Mouse (Mus musculus): Measurements from ENCODE around the gene Shpk. TPM values are rescaled to one million over a fixed set of nuclear protein-coding genes. Genes with fewer than 3 reads are reported as not detected.

Gene Shpk
- polyA plus RNA-seq, 1 experiment from 2014 or later, result 0.76 TPM

GRCm38 (mm10) chr11:73176186-73176585, 23.1 kb upstream of the Shpk start:
- Histone ChIP-seq H3K4me3 (peak overlapping the region; percentile 81), H3K27ac (peak overlapping the region; percentile 78), H3K36me3 (peaks cover 18% of the 10 kb centered on the region), H3K4me2 (peak overlapping the region; percentile 74), H3K9ac (peak overlapping the region; percentile 94), H3K9me3 (replicated peaks) (no peaks in the 10 kb centered on the region), H3K4me1 (replicated peaks) (peaks cover 38% of the 10 kb centered on the region), H3K27me3 (no peaks in the 10 kb centered on the region)
- WGBS, result under 1% methylated on average over 15 of the region's 15 CpGs
- no peak for ATAC-seq (replicated peaks; ENCODE audit: insufficient number of reproducible peaks, insufficient read depth, low FRiP score, low read depth)

GRCm38 (mm10) chr11:73176608-73177508, 22.4 kb upstream of the Shpk start, which contains the start of the genes Emc6 and Tax1bp3:
Gene Emc6 (minus strand): TSS chr11:73177037.
Gene Tax1bp3 (plus strand): TSS chr11:73177083.
- peak within 1 kb of the TSS; percentile 77 for H3K4me2 ChIP-seq
- H3K4me3 ChIP-seq, result peak within 1 kb of the TSS; percentile 81
- H3K9ac ChIP-seq, result peak within 1 kb of the TSS; percentile 94
- peaks cover 18% of the 10 kb centered on the region for H3K36me3 ChIP-seq
- peaks cover 33% of the 10 kb centered on the region for H3K4me1 ChIP-seq (replicated peaks)
- peak within 1 kb of the TSS; percentile 98 for H3K27ac ChIP-seq
- ATAC-seq (replicated peaks; ENCODE audit: insufficient number of reproducible peaks, insufficient read depth, low FRiP score, low read depth), result peak; percentile 98
- H3K9me3 ChIP-seq (replicated peaks), result no peaks in the 10 kb centered on the region
- WGBS, result 0% methylated on average over 81 of the region's 81 CpGs
- no peaks in the 10 kb centered on the region for H3K27me3 ChIP-seq

- peaks cover 23% of the 10 kb centered on the region for H3K36me3 ChIP-seq
- peak overlapping the region; percentile 87 for H3K9ac ChIP-seq
- under 1% methylated on average over 28 of the region's 28 CpGs for WGBS
- H3K4me1 ChIP-seq (replicated peaks), result peaks cover 27% of the 10 kb centered on the region
- no peaks in the 10 kb centered on the region for H3K9me3 ChIP-seq (replicated peaks)
- ATAC-seq (replicated peaks; ENCODE audit: insufficient number of reproducible peaks, insufficient read depth, low FRiP score, low read depth), result peak; percentile 88
- H3K4me3 ChIP-seq, result peak overlapping the region; percentile 81
- H3K27me3 ChIP-seq, result no peaks in the 10 kb centered on the region
- H3K27ac ChIP-seq, result peak overlapping the region; percentile 98
- peak overlapping the region; percentile 77 for H3K4me2 ChIP-seq
These were observed 21.8 kb upstream of the Shpk start for GRCm38 (mm10) chr11:73177509-73177875.

- H3K27me3 ChIP-seq, result no peaks in the 10 kb centered on the region
- H3K4me3 ChIP-seq, result peak overlapping the region; percentile 81
- H3K36me3 ChIP-seq, result peaks cover 23% of the 10 kb centered on the region
- H3K4me2 ChIP-seq, result peak overlapping the region; percentile 77
- peak overlapping the region; percentile 87 for H3K9ac ChIP-seq
- 8% methylated on average over 2 of the region's 2 CpGs for WGBS
- peak overlapping the region; percentile 98 for H3K27ac ChIP-seq
- peaks cover 23% of the 10 kb centered on the region for H3K4me1 ChIP-seq (replicated peaks)
- H3K9me3 ChIP-seq (replicated peaks), result no peaks in the 10 kb centered on the region
- no peak for ATAC-seq (replicated peaks; ENCODE audit: insufficient number of reproducible peaks, insufficient read depth, low FRiP score, low read depth)
These were observed 21.4 kb upstream of the Shpk start for GRCm38 (mm10) chr11:73177895-73178294.

- no peak for ATAC-seq (replicated peaks; ENCODE audit: insufficient number of reproducible peaks, insufficient read depth, low FRiP score, low read depth)
- peaks cover 34% of the 10 kb centered on the region for H3K36me3 ChIP-seq
- H3K4me2 ChIP-seq, result no peak overlapping the region
- 86% methylated on average over 10 of the region's 10 CpGs for WGBS
- no peaks in the 10 kb centered on the region for H3K4me1 ChIP-seq (replicated peaks)
- H3K27me3 ChIP-seq, result no peaks in the 10 kb centered on the region
- H3K27ac ChIP-seq, result no peak overlapping the region
- no peaks in the 10 kb centered on the region for H3K9me3 ChIP-seq (replicated peaks)
- H3K9ac ChIP-seq, result no peak overlapping the region
- H3K4me3 ChIP-seq, result no peak overlapping the region
These were observed 13.2 kb upstream of the Shpk start for GRCm38 (mm10) chr11:73185872-73186615.

GRCm38 (mm10) chr11:73187231-73187630, 12.0 kb upstream of the Shpk start:
- Histone ChIP-seq H3K27ac (no peak overlapping the region), H3K36me3 (peaks cover 32% of the 10 kb centered on the region), H3K27me3 (no peaks in the 10 kb centered on the region), H3K4me2 (no peak overlapping the region), H3K4me3 (no peak overlapping the region), H3K4me1 (replicated peaks) (no peaks in the 10 kb centered on the region), H3K9ac (no peak overlapping the region), H3K9me3 (replicated peaks) (no peaks in the 10 kb centered on the region)
- WGBS, result 82% methylated on average over 6 of the region's 6 CpGs
- no peak for ATAC-seq (replicated peaks; ENCODE audit: insufficient number of reproducible peaks, insufficient read depth, low FRiP score, low read depth)

- Histone ChIP-seq H3K9ac (no peak overlapping the region), H3K9me3 (replicated peaks) (no peaks in the 10 kb centered on the region), H3K36me3 (peaks cover 13% of the 10 kb centered on the region), H3K4me1 (replicated peaks) (peaks cover 2% of the 10 kb centered on the region), H3K4me3 (no peak overlapping the region), H3K27me3 (no peaks in the 10 kb centered on the region), H3K4me2 (no peak overlapping the region), H3K27ac (no peak overlapping the region)
- 57% methylated on average over 6 of the region's 6 CpGs for WGBS
- no peak for ATAC-seq (replicated peaks; ENCODE audit: insufficient number of reproducible peaks, insufficient read depth, low FRiP score, low read depth)
These were observed 6.2 kb upstream of the Shpk start for GRCm38 (mm10) chr11:73193047-73193446.

- H3K27ac ChIP-seq, result no peak overlapping the region
- ATAC-seq (replicated peaks; ENCODE audit: insufficient number of reproducible peaks, insufficient read depth, low FRiP score, low read depth), result no peak
- H3K4me3 ChIP-seq, result no peak overlapping the region
- peaks cover 8% of the 10 kb centered on the region for H3K4me1 ChIP-seq (replicated peaks)
- 70% methylated on average over 2 of the region's 2 CpGs for WGBS
- H3K27me3 ChIP-seq, result no peaks in the 10 kb centered on the region
- H3K9ac ChIP-seq, result no peak overlapping the region
- H3K9me3 ChIP-seq (replicated peaks), result no peaks in the 10 kb centered on the region
- H3K4me2 ChIP-seq, result no peak overlapping the region
- H3K36me3 ChIP-seq, result peaks cover 11% of the 10 kb centered on the region
These were observed 4.8 kb upstream of the Shpk start for GRCm38 (mm10) chr11:73194444-73194843.

- Histone ChIP-seq H3K4me3 (peak overlapping the region; percentile 71), H3K9ac (peak overlapping the region; percentile 85), H3K36me3 (no peaks in the 10 kb centered on the region), H3K4me2 (peak overlapping the region; percentile 95), H3K9me3 (replicated peaks) (no peaks in the 10 kb centered on the region), H3K27ac (no peak overlapping the region), H3K27me3 (no peaks in the 10 kb centered on the region), H3K4me1 (replicated peaks) (peaks cover 13% of the 10 kb centered on the region)
- ATAC-seq (replicated peaks; ENCODE audit: insufficient number of reproducible peaks, insufficient read depth, low FRiP score, low read depth), result no peak
- 9% methylated on average over 1 of the region's 1 CpGs for WGBS
These were observed 1.1 kb upstream of the Shpk start for GRCm38 (mm10) chr11:73198190-73198589.

GRCm38 (mm10) chr11:73198603-73199229, 544 bp upstream of the Shpk start, which contains the start of gene Ctns:
Gene Ctns (minus strand): TSS chr11:73199042.
- H3K9ac ChIP-seq, result peak within 1 kb of the TSS; percentile 85
- H3K36me3 ChIP-seq, result no peaks in the 10 kb centered on the region
- H3K27ac ChIP-seq, result peak within 1 kb of the TSS; percentile 71
- under 1% methylated on average over 22 of the region's 22 CpGs for WGBS
- H3K4me1 ChIP-seq (replicated peaks), result peaks cover 13% of the 10 kb centered on the region
- H3K4me2 ChIP-seq, result peak within 1 kb of the TSS; percentile 95
- ATAC-seq (replicated peaks; ENCODE audit: insufficient number of reproducible peaks, insufficient read depth, low FRiP score, low read depth), result peak; percentile 93
- no peaks in the 10 kb centered on the region for H3K9me3 ChIP-seq (replicated peaks)
- H3K27me3 ChIP-seq, result no peaks in the 10 kb centered on the region
- H3K4me3 ChIP-seq, result peak within 1 kb of the TSS; percentile 71

GRCm38 (mm10) chr11:73199879-73200278, 619 bp downstream of the Shpk start:
- Histone ChIP-seq H3K9ac (peak overlapping the region; percentile 85), H3K27me3 (no peaks in the 10 kb centered on the region), H3K4me2 (peak overlapping the region; percentile 95), H3K4me1 (replicated peaks) (peaks cover 13% of the 10 kb centered on the region), H3K36me3 (no peaks in the 10 kb centered on the region), H3K27ac (no peak overlapping the region), H3K4me3 (peak overlapping the region; percentile 71), H3K9me3 (replicated peaks) (no peaks in the 10 kb centered on the region)
- no peak for ATAC-seq (replicated peaks; ENCODE audit: insufficient number of reproducible peaks, insufficient read depth, low FRiP score, low read depth)
- 5% methylated on average over 12 of the region's 12 CpGs for WGBS

All from heart, embryonic 15.5 days (tissue).